Mouse (Mus musculus) limb, embryonic 12.5 days (tissue): ENCODE measurements around the gene Slc30a9. TPM values are rescaled to one million over a fixed set of nuclear protein-coding genes. Genes with fewer than 3 reads are reported as not detected.
A peak's percentile ranks its signal among the peaks of the same experiment; 100 is the strongest.

Source experiments
- ATAC-seq: fragments of 200-750 bp; cut with Nextera tagmentation; 2 replicates; pipeline ENCODE4 v1.8.0; 2017; ENCODE audit warnings: low read depth, moderate TSS enrichment; ENCODE audit not compliant: insufficient number of reproducible peaks, insufficient read depth, low FRiP score, low TSS enrichment
- H3K27ac ChIP-seq: fragments of 300-500 bp; sonication (generic); 2 replicates; pipeline ENCODE4 v1.5.1; 2016; ENCODE audit warnings: mild to moderate bottlenecking, moderate library complexity
- H3K27me3 ChIP-seq: fragments of 300-500 bp; sonication (generic); 2 replicates; pipeline ENCODE4 v1.6.1; 2016; ENCODE audit warnings: mild to moderate bottlenecking, moderate library complexity
- H3K36me3 ChIP-seq: fragments of 300-500 bp; sonication (generic); 2 replicates; pipeline ENCODE4 v1.6.1; 2016; ENCODE audit warnings: mild to moderate bottlenecking, moderate library complexity
- H3K4me1 ChIP-seq: fragments of 300-500 bp; sonication (generic); replicated peaks from 2 replicates; pipeline ENCODE4 v1.6.1; 2016
- H3K4me2 ChIP-seq: fragments of 300-500 bp; sonication (generic); 2 replicates; pipeline ENCODE4 v1.6.1; 2016; ENCODE audit warnings: mild to moderate bottlenecking, moderate library complexity
- H3K4me3 ChIP-seq: fragments of 300-500 bp; sonication (generic); replicated peaks from 2 replicates; pipeline ENCODE4 v1.5.1; 2016; ENCODE audit warnings: mild to moderate bottlenecking
- H3K9ac ChIP-seq: fragments of 300-500 bp; sonication (generic); replicated peaks from 2 replicates; pipeline ENCODE4 v1.6.1; 2016; ENCODE audit warnings: mild to moderate bottlenecking, moderate library complexity
- H3K9me3 ChIP-seq: fragments of 300-500 bp; sonication (generic); 2 replicates; pipeline ENCODE4 v1.6.1; 2016; ENCODE audit warnings: mild to moderate bottlenecking, moderate library complexity
- WGBS: fragments of 180-500 bp; shearing (Covaris S2); methylation state at CpG from one replicate; pipeline ENCODE4 v1.1.7; 2016; 5-methylcytosine and 5-hydroxymethylcytosine counted together
- polyA plus RNA-seq: library from polyadenylated mRNA; unstranded; fragments of >200 nt; fragmentation: Nextera tagmentation; extraction: Ambion mirVana; gene quantifications from 2 replicates; pipeline ENCODE4 v1.2.1, GENCODE M21; 2016

Gene Slc30a9
- polyA plus RNA-seq, 1 experiment from 2014 or later: 114 TPM

GRCm38 (mm10) chr5:67295682-67296081 is 11.1 kb upstream of the Slc30a9 start:
- Histone ChIP-seq H3K36me3 (peaks cover 25% of the 10 kb centered on the region), H3K4me1 (no peaks in the 10 kb centered on the region), H3K9ac (no peak overlapping the region), H3K27me3 (no peaks in the 10 kb centered on the region), H3K27ac (no peak overlapping the region), H3K4me3 (no peak overlapping the region), H3K4me2 (no peak overlapping the region), H3K9me3 (no peaks in the 10 kb centered on the region)
- WGBS: 87% methylated on average over 6 of the region's 6 CpGs
- ATAC-seq: no peak

GRCm38 (mm10) chr5:67296171-67296570 is 10.6 kb upstream of the Slc30a9 start:
- Histone ChIP-seq H3K36me3 (peaks cover 25% of the 10 kb centered on the region), H3K4me3 (no peak overlapping the region), H3K27ac (no peak overlapping the region), H3K4me1 (no peaks in the 10 kb centered on the region), H3K27me3 (no peaks in the 10 kb centered on the region), H3K9ac (no peak overlapping the region), H3K4me2 (no peak overlapping the region), H3K9me3 (no peaks in the 10 kb centered on the region)
- 88% methylated on average over 1 of the region's 1 CpGs for WGBS
- no peak for ATAC-seq

GRCm38 (mm10) chr5:67297026-67297813 is 9.5 kb upstream of the Slc30a9 start:
- 89% methylated on average over 5 of the region's 5 CpGs for WGBS
- Histone ChIP-seq H3K9me3 (no peaks in the 10 kb centered on the region), H3K4me1 (no peaks in the 10 kb centered on the region), H3K27ac (no peak overlapping the region), H3K4me3 (no peak overlapping the region), H3K27me3 (no peaks in the 10 kb centered on the region), H3K4me2 (no peak overlapping the region), H3K9ac (no peak overlapping the region), H3K36me3 (peaks cover 21% of the 10 kb centered on the region)
- ATAC-seq: no peak

GRCm38 (mm10) chr5:67299847-67300412 is 6.8 kb upstream of the Slc30a9 start:
- no peak for ATAC-seq
- 90% methylated on average over 6 of the region's 6 CpGs for WGBS
- no peak overlapping the region for H3K27ac ChIP-seq

GRCm38 (mm10) chr5:67300926-67301597 is 5.7 kb upstream of the Slc30a9 start:
- WGBS: 95% methylated on average over 8 of the region's 8 CpGs

More at GRCm38 (mm10) chr5:67299847-67300412, 6.8 kb upstream of the Slc30a9 start:
- H3K9ac ChIP-seq: no peak overlapping the region
- H3K4me3 ChIP-seq: no peak overlapping the region
- no peaks in the 10 kb centered on the region for H3K27me3 ChIP-seq
- H3K4me2 ChIP-seq: no peak overlapping the region
- H3K9me3 ChIP-seq: no peaks in the 10 kb centered on the region
- H3K4me1 ChIP-seq: no peaks in the 10 kb centered on the region
- peaks cover 10% of the 10 kb centered on the region; the same call in 1 of the 2 replicates for H3K36me3 ChIP-seq

GRCm38 (mm10) chr5:67301722-67302331 is 4.9 kb upstream of the Slc30a9 start:
- H3K9ac ChIP-seq: no peak overlapping the region
- no peak overlapping the region for H3K4me3 ChIP-seq
- no peaks in the 10 kb centered on the region for H3K9me3 ChIP-seq
- H3K4me1 ChIP-seq: no peaks in the 10 kb centered on the region
- no peaks in the 10 kb centered on the region for H3K36me3 ChIP-seq
- H3K27me3 ChIP-seq: no peaks in the 10 kb centered on the region
- ATAC-seq: no peak
- 89% methylated on average over 8 of the region's 8 CpGs for WGBS
- no peak overlapping the region for H3K4me2 ChIP-seq
- no peak overlapping the region for H3K27ac ChIP-seq

More at GRCm38 (mm10) chr5:67300926-67301597, 5.7 kb upstream of the Slc30a9 start:
- no peaks in the 10 kb centered on the region for H3K9me3 ChIP-seq
- H3K4me2 ChIP-seq: no peak overlapping the region
- no peak overlapping the region for H3K27ac ChIP-seq
- ATAC-seq: no peak
- H3K9ac ChIP-seq: no peak overlapping the region
- peaks cover 4% of the 10 kb centered on the region; the same call in 1 of the 2 replicates for H3K36me3 ChIP-seq
- H3K27me3 ChIP-seq: no peaks in the 10 kb centered on the region
- H3K4me3 ChIP-seq: no peak overlapping the region
- H3K4me1 ChIP-seq: no peaks in the 10 kb centered on the region

- Histone ChIP-seq H3K9ac (no peak overlapping the region), H3K9me3 (no peaks in the 10 kb centered on the region), H3K4me2 (no peak overlapping the region), H3K27me3 (no peaks in the 10 kb centered on the region), H3K4me1 (peaks cover 9% of the 10 kb centered on the region), H3K27ac (no peak overlapping the region), H3K4me3 (no peak overlapping the region), H3K36me3 (no peaks in the 10 kb centered on the region)
- WGBS: 97% methylated on average over 1 of the region's 1 CpGs
- ATAC-seq: no peak
These were observed 2.9 kb upstream of the Slc30a9 start for GRCm38 (mm10) chr5:67303816-67304215.

GRCm38 (mm10) chr5:67307659-67308222 is 986 bp downstream of the Slc30a9 start:
- H3K4me3 ChIP-seq: peak overlapping the region; percentile 96
- peaks cover 9% of the 10 kb centered on the region for H3K4me1 ChIP-seq
- no peaks in the 10 kb centered on the region for H3K27me3 ChIP-seq
- peak overlapping the region; percentile 92 for H3K9ac ChIP-seq
- no peaks in the 10 kb centered on the region for H3K9me3 ChIP-seq
- peaks cover 9% of the 10 kb centered on the region; the same call in 1 of the 2 replicates for H3K36me3 ChIP-seq
- H3K27ac ChIP-seq: peak overlapping the region; percentile 75; the same call in 1 of the 2 replicates
- peak overlapping the region; percentile 74 for H3K4me2 ChIP-seq
- WGBS: 33% methylated on average over 13 of the region's 13 CpGs
- no peak for ATAC-seq

GRCm38 (mm10) chr5:67311811-67312521 is 5.2 kb downstream of the Slc30a9 start:
- Histone ChIP-seq H3K4me2 (no peak overlapping the region), H3K27me3 (no peaks in the 10 kb centered on the region), H3K9me3 (no peaks in the 10 kb centered on the region), H3K4me3 (no peak overlapping the region), H3K27ac (no peak overlapping the region), H3K36me3 (peaks cover 9% of the 10 kb centered on the region; the same call in 1 of the 2 replicates), H3K4me1 (peaks cover 9% of the 10 kb centered on the region), H3K9ac (no peak overlapping the region)
- 57% methylated on average over 3 of the region's 3 CpGs for WGBS
- ATAC-seq: no peak

- no peaks in the 10 kb centered on the region for H3K27me3 ChIP-seq
- no peak for ATAC-seq
- no peak overlapping the region for H3K27ac ChIP-seq
These were observed 5.7 kb downstream of the Slc30a9 start for GRCm38 (mm10) chr5:67312522-67312851.

More at GRCm38 (mm10) chr5:67312522-67312851, 5.7 kb downstream of the Slc30a9 start:
- H3K4me3 ChIP-seq: no peak overlapping the region
- H3K36me3 ChIP-seq: peaks cover 10% of the 10 kb centered on the region; the same call in 1 of the 2 replicates
- H3K9me3 ChIP-seq: no peaks in the 10 kb centered on the region
- no peak overlapping the region for H3K4me2 ChIP-seq
- peaks cover 7% of the 10 kb centered on the region for H3K4me1 ChIP-seq
- no peak overlapping the region for H3K9ac ChIP-seq
- 92% methylated on average over 3 of the region's 3 CpGs for WGBS
